Mouse (Mus musculus) hindbrain, embryonic 15.5 days (tissue): Measurements from ENCODE around the gene Gm21936. TPM values are rescaled to one million over a fixed set of nuclear protein-coding genes. Genes with fewer than 3 reads are reported as not detected.
"Not testable (repeated sequence)": the region's sequence is repeated elsewhere in the genome, so short reads cannot be mapped to it uniquely, and the experiment has no call there.

Experiments used
- ATAC-seq: fragments of 200-750 bp; cut with Nextera tagmentation; 2 replicates; pipeline ENCODE4 v1.8.0; 2017; ENCODE audit warnings: low read depth, moderate number of reproducible peaks, moderate TSS enrichment; ENCODE audit not compliant: low FRiP score
- H3K27ac ChIP-seq: fragments of 300-500 bp; sonication (generic); replicated peaks from 2 replicates; pipeline ENCODE4 v1.5.1; 2015; ENCODE audit warnings: mild to moderate bottlenecking, inconsistent platforms
- H3K27me3 ChIP-seq: fragments of 300-500 bp; sonication (generic); 2 replicates; pipeline ENCODE4 v1.6.1; 2015; ENCODE audit warnings: control low read depth, inconsistent platforms
- H3K36me3 ChIP-seq: fragments of 300-500 bp; sonication (generic); 2 replicates; pipeline ENCODE4 v1.6.1; 2015; ENCODE audit warnings: control low read depth, inconsistent platforms
- H3K4me1 ChIP-seq: fragments of 300-500 bp; sonication (generic); replicated peaks from 2 replicates; pipeline ENCODE4 v1.6.1; 2015; ENCODE audit warnings: control low read depth, inconsistent platforms
- H3K4me2 ChIP-seq: fragments of 300-500 bp; sonication (generic); 2 replicates; pipeline ENCODE4 v1.6.1; 2015; ENCODE audit warnings: moderate library complexity, mild to moderate bottlenecking, inconsistent platforms
- H3K4me3 ChIP-seq: fragments of 300-500 bp; sonication (generic); 2 replicates; pipeline ENCODE4 v1.5.1; 2015; ENCODE audit warnings: mild to moderate bottlenecking, inconsistent platforms
- H3K9ac ChIP-seq: fragments of 300-500 bp; sonication (generic); 2 replicates; pipeline ENCODE4 v1.6.1; 2015; ENCODE audit warnings: inconsistent platforms
- H3K9me3 ChIP-seq: fragments of 300-500 bp; sonication (generic); 2 replicates; pipeline ENCODE4 v1.6.1; 2016; ENCODE audit warnings: control low read depth, inconsistent platforms
- WGBS: fragments of 180-500 bp; shearing (Covaris S2); methylation state at CpG from one replicate; pipeline ENCODE4 v1.1.7; 2015; 5-methylcytosine and 5-hydroxymethylcytosine counted together
- polyA plus RNA-seq: library from polyadenylated mRNA; unstranded; fragments of >200 nt; fragmentation: Nextera tagmentation; extraction: Ambion mirVana; gene quantifications from 2 replicates; pipeline ENCODE4 v1.2.1, GENCODE M21; 2015

Gene Gm21936
- polyA plus RNA-seq = not detected in 2 replicates

GRCm38 (mm10) chr12:87795212-87795611 lies at the start of gene Gm21936:
TSS of gene Gm21936 (plus strand) at chr12:87795512.
- not testable (repeated sequence) for H3K36me3 ChIP-seq, H3K4me1 ChIP-seq, H3K4me3 ChIP-seq, H3K27ac ChIP-seq, H3K27me3 ChIP-seq, H3K4me2 ChIP-seq, ATAC-seq, H3K9me3 ChIP-seq, H3K9ac ChIP-seq
- WGBS = 91% methylated on average over 1 of the region's 1 CpGs

GRCm38 (mm10) chr12:87775655-87776054 lies 19.7 kb upstream of the Gm21936 start, which contains the start of gene Gm21319:
TSS of gene Gm21319 (minus strand) at chr12:87775755.
- H3K4me2 ChIP-seq, H3K9ac ChIP-seq, ATAC-seq, H3K9me3 ChIP-seq, H3K36me3 ChIP-seq, H3K27me3 ChIP-seq, H3K4me3 ChIP-seq, H3K27ac ChIP-seq, H3K4me1 ChIP-seq: not testable (repeated sequence)
- 90% methylated on average over 4 of the region's 4 CpGs for WGBS

DNA sequence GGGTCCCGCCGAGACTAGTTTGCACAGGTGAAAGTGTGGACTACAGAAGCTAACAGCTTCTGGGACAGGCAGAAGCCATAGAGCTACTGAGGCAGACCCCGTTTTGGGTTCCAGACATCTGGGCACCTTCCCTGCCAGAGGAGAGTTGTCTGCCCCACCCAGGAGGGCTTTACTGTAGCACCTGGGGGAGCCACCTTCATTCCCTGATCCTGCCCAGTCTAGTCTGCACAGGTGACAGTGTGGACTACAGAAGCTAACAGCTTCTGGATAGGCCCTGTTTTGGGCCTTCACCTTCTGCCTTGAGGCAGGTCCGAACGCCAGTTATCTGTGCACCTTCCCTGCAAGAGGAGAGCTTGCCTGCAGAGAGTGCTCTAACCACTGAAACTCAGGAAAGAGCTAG lies 2.7 kb downstream of the Gm21936 start:
- not testable (repeated sequence) for H3K9me3 ChIP-seq, H3K9ac ChIP-seq, H3K36me3 ChIP-seq, H3K27me3 ChIP-seq, H3K27ac ChIP-seq, H3K4me3 ChIP-seq, H3K4me2 ChIP-seq, H3K4me1 ChIP-seq, ATAC-seq
- WGBS = 87% methylated on average over 5 of the region's 5 CpGs

DNA sequence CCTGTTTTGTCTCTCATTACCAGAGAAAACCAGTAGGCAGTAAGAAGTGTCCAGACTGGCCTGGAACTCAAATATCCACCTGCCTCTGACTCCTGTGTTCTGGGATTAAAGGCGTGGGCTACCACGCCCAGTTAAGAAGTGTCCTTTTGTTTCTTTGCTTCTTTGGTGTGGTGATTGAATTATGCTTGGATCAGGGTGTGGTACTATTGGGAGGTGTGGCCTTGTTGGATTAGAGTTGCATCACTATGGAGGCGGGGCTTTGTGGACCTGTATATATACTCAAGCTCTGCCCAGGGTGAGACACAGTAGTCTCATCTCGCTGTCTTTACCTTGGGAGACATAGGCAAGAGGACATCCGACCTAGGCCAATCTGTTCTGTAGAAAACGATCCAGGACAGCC lies 21.0 kb downstream of the Gm21936 start, which contains the start of gene BB287469:
BB287469 (plus strand) TSS at position 301 of the 400 bp plus-strand sequence.
- H3K9ac ChIP-seq, H3K27me3 ChIP-seq, H3K4me2 ChIP-seq, H3K4me1 ChIP-seq, H3K9me3 ChIP-seq, H3K4me3 ChIP-seq, ATAC-seq, H3K27ac ChIP-seq, H3K36me3 ChIP-seq: not testable (repeated sequence)
- 93% methylated on average over 6 of the region's 6 CpGs for WGBS

DNA sequence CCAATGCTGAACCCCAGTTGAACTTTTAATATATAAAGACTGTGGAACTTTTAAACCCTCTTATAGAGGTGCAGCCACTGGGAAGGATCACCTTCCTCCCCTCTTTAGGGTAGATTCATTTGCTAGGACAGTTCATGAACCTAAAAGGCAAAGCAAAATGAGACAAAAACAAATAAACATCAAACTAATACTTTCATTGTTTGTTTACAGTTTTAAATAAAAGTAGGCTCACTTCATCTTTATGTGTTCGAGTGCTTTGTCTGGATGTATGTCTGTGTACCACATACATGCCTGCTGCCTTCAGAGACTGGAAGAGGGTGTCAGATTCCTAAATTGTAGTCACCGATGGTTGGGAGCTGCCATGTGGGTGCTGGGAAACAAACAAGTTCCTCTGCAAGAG lies 46.9 kb downstream of the Gm21936 start, which contains the start of gene Gm2001:
Gm2001 (minus strand) TSS at position 101 of the 400 bp plus-strand sequence.
- H3K36me3 ChIP-seq, H3K27me3 ChIP-seq, H3K4me1 ChIP-seq, H3K4me3 ChIP-seq, H3K9ac ChIP-seq, H3K27ac ChIP-seq, H3K9me3 ChIP-seq, H3K4me2 ChIP-seq, ATAC-seq: not testable (repeated sequence)
- 85% methylated on average over 2 of the region's 2 CpGs for WGBS

Other genes starting within 250 kb of the Gm21936 start
- not detected in 2 replicates for gene Oog1, start 192.8 kb upstream of the Gm21936 start, polyA plus RNA-seq
- gene Gm4027, start 176.6 kb upstream of the Gm21936 start, polyA plus RNA-seq = not detected in 2 replicates
- gene Gm16381, start 150.9 kb upstream of the Gm21936 start, polyA plus RNA-seq = not detected in 2 replicates
- not detected in 2 replicates for gene Gm21319, start 19.8 kb upstream of the Gm21936 start, polyA plus RNA-seq
- gene BB287469, start 21.1 kb downstream of the Gm21936 start, polyA plus RNA-seq = not detected in 2 replicates
- gene Gm2001, start 46.8 kb downstream of the Gm21936 start, polyA plus RNA-seq = not detected in 2 replicates
- not detected in 2 replicates for gene Gm2016, start 78.6 kb downstream of the Gm21936 start, polyA plus RNA-seq
- not detected in 2 replicates for gene Gm2022, start 99.9 kb downstream of the Gm21936 start, polyA plus RNA-seq
- not detected in 2 replicates for gene Gm2035, start 124.3 kb downstream of the Gm21936 start, polyA plus RNA-seq
- not detected in 2 replicates for gene Gm2042, start 158.6 kb downstream of the Gm21936 start, polyA plus RNA-seq
- not detected in 2 replicates for gene Gm2075, start 216.3 kb downstream of the Gm21936 start, polyA plus RNA-seq
- not detected in 2 replicates for gene Gm6803, start 223.3 kb downstream of the Gm21936 start, polyA plus RNA-seq
- not detected in 2 replicates for gene Gm2056, start 231.5 kb downstream of the Gm21936 start, polyA plus RNA-seq